Mouse (Mus musculus): Measurements from ENCODE around the gene Hcar2. TPM values are rescaled to one million over a fixed set of nuclear protein-coding genes. Genes with fewer than 3 reads are reported as not detected.
A peak's percentile ranks its signal among the peaks of the same experiment; 100 is the strongest.

The Hcar2 gene
- polyA plus RNA-seq, 1 experiment from 2014 or later: not detected

DNA sequence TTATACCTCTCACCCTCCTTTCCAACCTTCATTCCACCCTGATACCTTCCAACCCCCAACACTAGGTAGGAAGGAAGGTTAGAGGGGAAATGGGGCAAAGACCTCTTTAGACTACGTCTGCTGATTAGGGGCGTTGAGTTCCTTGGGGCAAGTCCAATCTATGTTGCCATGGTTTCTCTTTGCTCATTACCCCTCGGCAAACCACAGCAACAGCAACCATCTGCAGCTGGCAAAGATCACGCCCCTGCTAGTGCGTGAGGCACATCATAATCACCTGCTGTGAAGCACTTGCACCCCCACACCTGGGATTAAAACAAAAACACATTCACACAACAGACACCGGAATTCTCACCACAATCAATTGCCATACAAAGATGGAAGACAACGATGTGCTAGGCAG lies 42.6 kb downstream of the Hcar2 start:
- Histone ChIP-seq H3K27ac (ENCODE audit: low read depth) (no peak overlapping the region), H3K4me3 (ENCODE audit: low read depth, low read length) (no peak overlapping the region), H3K27me3 (ENCODE audit: insufficient read depth, low read length) (no peaks in the 10 kb centered on the region), H3K36me3 (ENCODE audit: insufficient read depth) (peaks cover 33% of the 10 kb centered on the region), H3K4me2 (no peak overlapping the region), H3K9me3 (ENCODE audit: low read depth, low read length) (no peaks in the 10 kb centered on the region), H3K9ac (no peak overlapping the region), H3K4me1 (ENCODE audit: insufficient read depth) (no peaks in the 10 kb centered on the region)
- WGBS: 69% methylated on average over 7 of the region's 7 CpGs
- ATAC-seq (ENCODE audit: insufficient read depth): no peak
- TF ChIP-seq CTCF (IDR thresholded peaks at IDR 0.05; ENCODE audit: low read depth): no peak
- no peak for DNase-seq

DNA sequence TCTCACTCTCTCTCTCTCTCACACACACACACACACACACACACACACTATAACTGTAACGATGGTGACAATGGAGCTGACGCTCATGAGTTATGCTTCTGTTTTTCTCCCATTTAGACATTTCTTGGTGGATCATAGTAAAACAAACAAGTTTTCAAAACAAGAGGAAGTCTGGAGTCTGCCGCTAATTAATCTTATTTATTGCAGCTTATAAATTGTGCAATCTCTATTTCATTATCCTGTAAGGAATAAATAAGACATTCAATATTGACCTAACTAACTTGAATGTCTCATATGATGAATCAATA lies 44.1 kb downstream of the Hcar2 start:
- Histone ChIP-seq H3K27ac (ENCODE audit: low read depth) (no peak overlapping the region), H3K9ac (no peak overlapping the region), H3K36me3 (ENCODE audit: insufficient read depth) (peaks cover 44% of the 10 kb centered on the region), H3K4me3 (ENCODE audit: low read depth, low read length) (no peak overlapping the region), H3K9me3 (ENCODE audit: low read depth, low read length) (no peaks in the 10 kb centered on the region), H3K27me3 (ENCODE audit: insufficient read depth, low read length) (no peaks in the 10 kb centered on the region), H3K4me2 (no peak overlapping the region), H3K4me1 (ENCODE audit: insufficient read depth) (no peaks in the 10 kb centered on the region)
- DNase-seq (no peak), ATAC-seq (ENCODE audit: insufficient read depth) (no peak)
- WGBS: 83% methylated on average over 3 of the region's 3 CpGs
- TF ChIP-seq CTCF (IDR thresholded peaks at IDR 0.05; ENCODE audit: low read depth): no peak

DNA sequence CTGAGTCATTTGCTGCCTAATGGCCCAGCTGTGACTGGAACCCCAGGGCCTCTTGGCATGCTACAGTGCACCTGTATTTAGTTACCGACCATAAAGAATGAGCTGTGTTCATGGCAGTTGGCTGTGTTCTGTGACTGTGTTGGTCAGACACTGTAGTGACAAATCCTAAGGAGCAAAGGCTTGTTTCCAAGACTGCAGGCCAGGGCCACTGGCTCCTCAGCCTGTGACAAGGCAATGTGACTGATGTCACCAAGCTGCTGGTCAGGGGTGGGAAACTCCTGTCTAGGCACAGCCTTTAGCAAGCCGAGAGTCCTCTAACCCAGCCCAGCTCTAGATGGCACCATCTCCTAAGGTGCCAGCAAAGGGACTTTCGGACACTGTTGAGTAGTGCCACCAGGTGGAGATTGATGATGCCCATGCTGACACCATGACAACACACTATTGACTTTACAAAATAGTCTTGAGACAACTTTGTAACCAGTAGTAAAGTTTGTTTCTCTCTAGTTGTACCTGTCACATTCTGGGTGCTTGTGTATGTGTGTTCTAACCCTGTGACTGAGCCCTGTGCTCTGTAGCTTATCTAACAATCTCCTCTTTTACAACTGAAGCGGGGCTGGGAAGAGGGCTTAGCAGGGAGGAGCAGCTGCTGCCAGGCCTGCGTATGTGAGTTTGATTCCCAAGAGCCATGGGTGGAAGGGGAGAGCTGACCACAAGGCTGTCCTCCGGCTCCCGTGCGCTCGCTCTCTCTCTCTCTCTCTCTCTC lies 44.6 kb downstream of the Hcar2 start:
- ATAC-seq (ENCODE audit: insufficient read depth) (no peak), DNase-seq (peak; percentile 17)
- Histone ChIP-seq H3K4me3 (ENCODE audit: low read depth, low read length) (no peak overlapping the region), H3K27me3 (ENCODE audit: insufficient read depth, low read length) (no peaks in the 10 kb centered on the region), H3K36me3 (ENCODE audit: insufficient read depth) (peaks cover 50% of the 10 kb centered on the region), H3K4me1 (ENCODE audit: insufficient read depth) (no peaks in the 10 kb centered on the region), H3K9ac (no peak overlapping the region), H3K9me3 (ENCODE audit: low read depth, low read length) (no peaks in the 10 kb centered on the region), H3K27ac (ENCODE audit: low read depth) (no peak overlapping the region), H3K4me2 (no peak overlapping the region)
- 0 out of 2 replicates have a peak, but pooled peaks have one; percentile 43 for TF ChIP-seq CTCF (IDR thresholded peaks at IDR 0.05; ENCODE audit: low read depth)
- 83% methylated on average over 9 of the region's 9 CpGs for WGBS

DNA sequence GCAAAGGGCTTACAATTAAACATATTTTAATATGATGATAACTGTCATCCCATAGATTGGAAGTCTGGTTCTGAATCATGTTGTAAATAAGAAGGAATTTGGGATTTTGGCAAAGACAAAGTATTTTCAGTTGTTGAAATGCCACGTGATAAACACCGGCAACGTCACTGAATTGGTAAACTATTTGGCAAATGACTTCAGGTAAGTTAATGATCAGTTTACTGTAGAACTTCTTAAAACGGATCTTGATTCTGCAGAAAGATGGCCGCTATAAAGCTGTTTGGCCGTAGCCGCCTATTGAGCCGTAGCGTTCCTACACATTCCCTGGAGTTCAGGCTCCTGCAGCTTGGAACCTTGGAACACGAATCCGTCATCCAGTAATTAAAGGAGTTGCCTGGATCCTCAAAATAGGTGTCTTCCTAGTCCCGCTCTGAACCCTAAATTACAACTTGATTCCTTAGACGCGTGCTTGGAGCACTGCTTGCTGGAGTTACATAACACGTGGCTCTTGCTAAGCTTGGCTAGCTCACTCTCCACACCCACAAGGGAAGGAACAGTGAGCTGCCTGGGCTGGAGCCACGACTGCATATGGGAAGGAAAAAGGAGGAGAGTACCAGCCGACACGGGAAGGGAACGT lies 46.2 kb downstream of the Hcar2 start:
- WGBS: 93% methylated on average over 19 of the region's 19 CpGs
- no peak overlapping the region for H3K4me2 ChIP-seq
- H3K9ac ChIP-seq: no peak overlapping the region
- no peak for ATAC-seq (ENCODE audit: insufficient read depth)
- H3K4me1 ChIP-seq (ENCODE audit: insufficient read depth): no peaks in the 10 kb centered on the region
- no peak overlapping the region for H3K27ac ChIP-seq (ENCODE audit: low read depth)
- H3K9me3 ChIP-seq (ENCODE audit: low read depth, low read length): no peaks in the 10 kb centered on the region
- H3K4me3 ChIP-seq (ENCODE audit: low read depth, low read length): no peak overlapping the region
- no peaks in the 10 kb centered on the region for H3K27me3 ChIP-seq (ENCODE audit: insufficient read depth, low read length)
- TF ChIP-seq CTCF (IDR thresholded peaks at IDR 0.05; ENCODE audit: low read depth): no peak
- peaks cover 65% of the 10 kb centered on the region for H3K36me3 ChIP-seq (ENCODE audit: insufficient read depth)
- no peak for DNase-seq

DNA sequence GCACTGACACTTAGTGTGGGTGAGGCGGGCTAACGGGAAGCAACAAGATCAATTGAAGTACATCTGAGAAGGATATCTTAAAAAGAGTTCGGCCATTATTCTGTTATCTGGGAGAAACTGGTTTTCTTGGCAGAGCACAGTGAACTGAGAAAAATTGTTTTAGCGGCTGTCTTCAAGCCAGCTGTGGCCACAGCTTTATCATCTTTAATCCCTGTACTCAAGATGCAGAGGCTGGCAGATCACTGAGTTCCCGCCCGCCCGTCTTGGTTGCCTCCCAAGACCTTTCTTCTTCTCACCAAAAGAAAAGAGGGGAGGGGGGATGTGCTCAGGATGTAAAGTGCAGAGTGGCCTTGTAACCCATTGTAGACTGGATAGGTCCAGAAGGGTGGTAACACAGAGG lies 48.4 kb downstream of the Hcar2 start:
- 77% methylated on average over 7 of the region's 7 CpGs for WGBS

More for the DNA sequence above, 48.4 kb downstream of the Hcar2 start:
- Histone ChIP-seq H3K27me3 (ENCODE audit: insufficient read depth, low read length) (no peaks in the 10 kb centered on the region), H3K9me3 (ENCODE audit: low read depth, low read length) (no peaks in the 10 kb centered on the region), H3K36me3 (ENCODE audit: insufficient read depth) (peaks cover 78% of the 10 kb centered on the region), H3K4me1 (ENCODE audit: insufficient read depth) (no peaks in the 10 kb centered on the region), H3K9ac (no peak overlapping the region), H3K27ac (ENCODE audit: low read depth) (no peak overlapping the region), H3K4me3 (ENCODE audit: low read depth, low read length) (no peak overlapping the region), H3K4me2 (no peak overlapping the region)
- DNase-seq (no peak), ATAC-seq (ENCODE audit: insufficient read depth) (no peak)
- TF ChIP-seq CTCF (IDR thresholded peaks at IDR 0.05; ENCODE audit: low read depth): no peak

Other genes starting within 250 kb of the Hcar2 start
- gene Clip1, start 180.9 kb downstream of the Hcar2 start, polyA plus RNA-seq (2014; fragmentation: Nextera tagmentation; extraction: Ambion mirVana): 33.8 and 33.9 TPM in 2 replicates
- gene Zcchc8, start 144.4 kb downstream of the Hcar2 start, polyA plus RNA-seq (2014; fragmentation: Nextera tagmentation; extraction: Ambion mirVana): 92.0 and 95.1 TPM in 2 replicates
- gene Rsrc2, start 116.1 kb downstream of the Hcar2 start, polyA plus RNA-seq (2014; fragmentation: Nextera tagmentation; extraction: Ambion mirVana): 103 and 118 TPM in 2 replicates
- gene Kntc1, start 115.8 kb downstream of the Hcar2 start, polyA plus RNA-seq (2014; fragmentation: Nextera tagmentation; extraction: Ambion mirVana): 44.2 and 44.4 TPM in 2 replicates
- 0.66 and 0.81 TPM in 2 replicates for gene Hcar1, start 14.5 kb upstream of the Hcar2 start, polyA plus RNA-seq (2014; fragmentation: Nextera tagmentation; extraction: Ambion mirVana)
- gene Denr, start 41.7 kb upstream of the Hcar2 start, polyA plus RNA-seq (2014; fragmentation: Nextera tagmentation; extraction: Ambion mirVana): 130 and 137 TPM in 2 replicates
- 0.95 and 1.4 TPM in 2 replicates for gene Gm43518, start 61.9 kb upstream of the Hcar2 start, polyA plus RNA-seq (2014; fragmentation: Nextera tagmentation; extraction: Ambion mirVana)
- gene Ccdc62, start 65.2 kb upstream of the Hcar2 start, polyA plus RNA-seq (2014; fragmentation: Nextera tagmentation; extraction: Ambion mirVana): 8.3 and 9.3 TPM in 2 replicates
- 9.1 and 9.3 TPM in 2 replicates for gene Hip1r, start 108.1 kb upstream of the Hcar2 start, polyA plus RNA-seq (2014; fragmentation: Nextera tagmentation; extraction: Ambion mirVana)
- 34.8 and 39.3 TPM in 2 replicates for gene Vps37b, start 166.8 kb upstream of the Hcar2 start, polyA plus RNA-seq (2014; fragmentation: Nextera tagmentation; extraction: Ambion mirVana)
- gene Abcb9, start 230.3 kb upstream of the Hcar2 start, polyA plus RNA-seq (2014; fragmentation: Nextera tagmentation; extraction: Ambion mirVana): 0.88 and 1.1 TPM in 2 replicates
- gene Ogfod2, start 246.8 kb upstream of the Hcar2 start, polyA plus RNA-seq (2014; fragmentation: Nextera tagmentation; extraction: Ambion mirVana): 13.3 and 13.4 TPM in 2 replicates